Mouse (Mus musculus): ENCODE data around the gene Sh3glb2.

The Sh3glb2 gene

GRCm38 (mm10) chr2:30379307-30379706 lies 20.2 kb upstream of the Sh3glb2 start:
- DNase-seq, result no peak

- no peak for DNase-seq
Measured at GRCm38 (mm10) chr2:30377721-30378120, 18.6 kb upstream of the Sh3glb2 start.

- DNase-seq, result no peak
Measured at GRCm38 (mm10) chr2:30375893-30376292, 16.8 kb upstream of the Sh3glb2 start.

- DNase-seq, result no peak
Measured at GRCm38 (mm10) chr2:30372726-30373125, 13.6 kb upstream of the Sh3glb2 start.

GRCm38 (mm10) chr2:30371544-30371943 lies 12.4 kb upstream of the Sh3glb2 start:
- DNase-seq, result no peak

GRCm38 (mm10) chr2:30366203-30366602 lies 7.1 kb upstream of the Sh3glb2 start:
- no peak for DNase-seq

- DNase-seq, result no peak
Measured at GRCm38 (mm10) chr2:30365281-30366069, 6.3 kb upstream of the Sh3glb2 start.

GRCm38 (mm10) chr2:30363773-30364650 lies 4.9 kb upstream of the Sh3glb2 start, which contains the start of gene Miga2:
Gene Miga2, plus strand, starts transcription at chr2:30364233.
- peak; percentile 96 for DNase-seq

- DNase-seq, result no peak
Measured at GRCm38 (mm10) chr2:30362865-30363264, 3.7 kb upstream of the Sh3glb2 start.

- DNase-seq, result no peak
Measured at GRCm38 (mm10) chr2:30360626-30361025, 1.5 kb upstream of the Sh3glb2 start.

GRCm38 (mm10) chr2:30357552-30358510 lies 1.3 kb downstream of the Sh3glb2 start:
- DNase-seq, result no peak

- no peak for DNase-seq
Measured at GRCm38 (mm10) chr2:30356906-30357305, 2.2 kb downstream of the Sh3glb2 start.

- DNase-seq, result no peak
Measured at GRCm38 (mm10) chr2:30356266-30356665, 2.9 kb downstream of the Sh3glb2 start.

- DNase-seq, result no peak
Measured at GRCm38 (mm10) chr2:30355861-30356260, 3.3 kb downstream of the Sh3glb2 start.

GRCm38 (mm10) chr2:30351149-30351548 lies 8.0 kb downstream of the Sh3glb2 start:
- no peak for DNase-seq

GRCm38 (mm10) chr2:30349196-30349595 lies 9.9 kb downstream of the Sh3glb2 start:
- DNase-seq, result no peak

GRCm38 (mm10) chr2:30345971-30346676 lies 13.0 kb downstream of the Sh3glb2 start:
- DNase-seq, result no peak

GRCm38 (mm10) chr2:30343601-30344137 lies 15.5 kb downstream of the Sh3glb2 start:
- no peak for DNase-seq

GRCm38 (mm10) chr2:30342544-30342943 lies 16.6 kb downstream of the Sh3glb2 start:
- DNase-seq, result no peak

GRCm38 (mm10) chr2:30342061-30342460 lies 17.1 kb downstream of the Sh3glb2 start:
- DNase-seq, result no peak

GRCm38 (mm10) chr2:30337179-30337578 lies 22.0 kb downstream of the Sh3glb2 start:
- DNase-seq, result no peak
